Mouse (Mus musculus) thymus, postnatal 4 days (tissue): ENCODE measurements around the gene Ubxn6.
"Not testable (repeated sequence)": the region's sequence is repeated elsewhere in the genome, so short reads cannot be mapped to it uniquely, and the experiment has no call there.

Source experiments
- DNase-seq: peaks from one replicate; pipeline ENCODE4 v3.0.0; 2021

The Ubxn6 gene

DNA sequence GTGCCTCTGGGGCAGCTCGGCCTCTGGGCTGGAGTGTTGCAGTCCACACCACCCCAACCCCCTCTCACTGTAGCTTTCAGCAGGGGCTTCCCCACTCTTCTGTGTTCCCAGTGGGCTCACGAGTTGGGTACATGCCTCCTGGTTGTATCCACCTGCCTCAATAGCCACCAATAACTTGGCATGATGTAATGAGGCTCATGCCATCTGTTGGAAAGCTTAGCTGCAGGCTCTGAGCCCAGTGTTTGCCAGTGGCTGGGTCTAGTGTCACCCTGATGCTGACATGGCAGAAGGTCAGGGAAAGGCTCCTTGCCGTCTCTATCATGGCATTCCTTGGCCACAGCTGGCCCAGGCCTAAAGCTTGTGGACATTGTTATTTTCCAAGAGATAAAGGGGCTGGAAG lies 26.0 kb upstream of the Ubxn6 start:
- no peak for DNase-seq

DNA sequence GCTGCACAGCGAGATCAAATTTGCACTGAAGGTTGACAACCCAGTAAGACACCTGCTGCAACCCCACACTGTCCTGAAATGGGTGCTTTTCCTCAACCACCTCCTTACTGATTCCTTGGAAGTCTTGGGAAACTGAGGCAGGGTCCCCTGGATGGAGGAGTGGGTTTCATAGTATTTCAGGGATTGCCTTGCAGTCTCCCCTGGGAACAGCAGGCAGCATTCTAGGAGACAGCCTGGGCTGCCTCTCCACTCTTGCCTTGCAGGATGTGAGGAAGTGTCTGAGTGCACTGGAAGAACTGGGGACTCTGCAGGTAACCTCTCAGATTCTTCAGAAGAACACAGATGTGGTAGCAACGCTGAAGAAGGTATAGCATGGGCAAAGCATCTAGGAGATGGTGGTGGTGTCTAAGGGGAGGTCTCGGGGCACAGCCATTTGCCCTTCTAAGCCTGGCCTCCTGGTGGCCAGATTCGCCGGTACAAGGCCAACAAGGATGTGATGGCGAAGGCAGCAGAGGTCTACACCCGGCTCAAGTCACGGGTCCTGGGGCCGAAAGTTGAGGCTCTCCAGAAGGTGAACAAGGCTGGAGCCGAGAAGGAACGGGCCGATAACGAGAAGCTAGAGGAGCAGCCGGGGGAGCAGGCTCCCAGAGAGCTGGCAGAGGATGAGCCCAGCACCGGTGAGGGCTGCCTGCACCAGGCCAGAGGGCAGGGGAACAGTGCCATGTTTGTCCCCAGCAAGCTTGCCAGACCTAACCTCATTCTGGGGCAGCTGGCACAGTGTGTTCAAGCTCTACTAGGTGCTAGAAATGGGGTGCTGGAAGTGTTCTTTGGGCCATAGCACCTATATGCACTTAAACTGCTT lies 24.1 kb upstream of the Ubxn6 start:
- peak; percentile 42 for DNase-seq

DNA sequence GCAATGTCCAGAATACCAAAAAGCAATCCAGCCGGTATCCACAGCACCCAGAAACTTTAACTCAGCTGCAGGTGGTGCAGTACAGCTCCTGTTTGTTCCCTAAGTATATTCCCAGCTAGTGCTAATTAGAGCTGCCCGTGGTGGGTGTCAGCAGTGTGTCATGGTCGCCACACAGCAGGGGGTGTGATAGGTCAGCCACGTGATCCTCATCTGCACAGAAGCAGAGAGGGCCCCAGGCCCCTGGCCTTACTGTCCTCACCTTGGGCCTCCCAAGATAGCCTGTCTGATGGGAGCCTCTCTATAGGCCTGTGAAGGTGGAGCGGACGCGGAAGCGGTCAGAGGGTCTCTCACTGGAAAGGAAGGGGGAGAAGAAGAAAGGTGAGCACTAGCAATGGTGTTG lies 23.4 kb upstream of the Ubxn6 start:
- no peak for DNase-seq

DNA sequence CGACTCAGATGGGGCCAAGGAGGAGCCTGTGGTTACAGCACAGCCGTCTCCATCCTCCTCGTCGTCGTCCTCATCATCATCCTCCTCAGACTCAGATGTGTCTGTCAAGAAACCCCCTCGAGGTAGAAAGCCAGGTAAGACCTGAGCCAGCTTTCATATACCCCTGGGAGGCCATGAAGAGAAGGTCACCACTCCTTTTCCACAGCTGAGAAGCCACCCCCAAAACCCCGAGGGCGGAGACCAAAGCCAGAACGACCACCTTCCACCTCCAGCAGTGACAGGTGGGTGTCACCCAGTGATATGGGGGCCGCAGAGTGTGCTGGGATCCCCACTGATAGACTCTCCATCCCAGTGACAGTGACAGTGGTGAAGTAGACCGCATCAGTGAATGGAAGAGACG lies 22.1 kb upstream of the Ubxn6 start:
- no peak for DNase-seq

DNA sequence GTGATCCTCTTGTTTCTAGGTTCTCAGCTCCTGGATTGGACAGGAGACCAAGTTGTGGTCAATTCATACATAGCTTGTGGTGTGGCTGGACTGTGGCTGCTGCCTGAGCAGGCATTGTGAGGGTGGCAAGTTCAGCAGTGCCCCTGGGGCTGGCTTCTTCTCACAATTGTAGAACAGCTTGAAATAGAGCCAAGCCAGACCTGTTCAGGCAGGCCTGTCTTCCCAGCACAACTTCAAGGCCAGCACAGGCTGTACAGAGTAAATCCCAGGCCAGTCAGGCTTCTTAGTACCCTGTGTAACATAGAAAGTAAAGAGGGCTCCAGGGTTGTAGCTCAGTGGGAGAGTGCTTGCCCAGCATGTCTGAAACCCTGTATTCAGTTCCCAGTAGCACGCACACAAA lies 18.0 kb upstream of the Ubxn6 start:
- DNase-seq, result no peak

DNA sequence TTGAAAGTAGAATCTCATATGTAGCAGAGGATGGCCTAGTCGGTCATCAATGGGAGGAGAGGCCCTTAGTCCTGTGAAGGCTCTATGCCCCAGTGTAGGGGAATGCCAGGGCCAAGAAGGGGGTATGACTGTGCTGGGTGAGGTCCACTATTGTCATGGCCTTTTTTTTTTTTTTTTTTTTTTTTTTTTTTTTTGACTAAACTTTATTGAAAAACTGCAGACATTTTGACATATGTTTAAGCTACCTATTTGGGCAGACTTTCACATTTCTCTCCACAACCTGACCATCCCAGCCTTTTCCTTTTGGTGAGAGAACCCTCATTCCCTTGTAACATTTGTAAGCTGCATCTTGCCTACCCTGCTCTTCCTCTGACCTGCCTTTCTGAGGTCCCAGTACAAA lies 17.5 kb upstream of the Ubxn6 start:
- no peak for DNase-seq

DNA sequence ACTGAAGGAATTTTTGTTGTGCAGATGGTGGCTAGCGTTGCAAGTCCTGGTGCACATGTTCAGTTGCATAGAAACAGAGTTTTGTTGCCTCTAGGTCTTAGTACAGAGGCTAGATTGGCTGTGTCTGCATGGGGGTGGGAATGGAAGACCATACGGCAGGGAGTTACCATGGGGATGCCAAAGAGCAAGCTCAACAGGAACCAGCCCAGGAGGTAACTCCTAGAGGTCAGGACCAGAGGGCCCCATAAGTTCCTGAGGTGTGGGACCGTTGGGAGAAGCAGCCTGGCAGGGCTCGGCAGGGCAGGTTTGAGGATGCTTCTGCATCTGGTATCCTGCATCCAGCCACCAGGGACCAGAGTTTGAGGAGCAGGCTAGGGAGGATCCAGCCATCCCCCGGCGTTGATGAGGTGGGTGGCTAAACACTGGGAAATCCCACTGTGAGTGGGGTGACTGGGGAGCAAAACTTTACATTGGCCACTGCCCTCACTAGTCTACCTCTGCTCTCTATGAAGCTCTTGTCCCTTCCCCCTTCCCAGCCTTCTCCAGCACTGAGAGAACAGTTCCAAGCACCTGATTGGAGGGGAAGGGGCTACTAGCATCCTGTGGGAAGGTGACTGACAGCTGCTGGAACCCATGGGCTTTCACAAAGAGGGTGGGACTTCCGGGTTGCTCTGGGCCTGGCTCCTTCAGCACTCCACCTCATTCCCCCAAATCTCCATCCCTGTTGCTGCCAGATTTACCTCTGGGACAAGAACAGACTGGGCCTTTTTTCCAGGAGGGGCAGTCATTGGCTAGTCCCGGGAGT lies 6.2 kb upstream of the Ubxn6 start:
- peak; percentile 34 for DNase-seq

DNA sequence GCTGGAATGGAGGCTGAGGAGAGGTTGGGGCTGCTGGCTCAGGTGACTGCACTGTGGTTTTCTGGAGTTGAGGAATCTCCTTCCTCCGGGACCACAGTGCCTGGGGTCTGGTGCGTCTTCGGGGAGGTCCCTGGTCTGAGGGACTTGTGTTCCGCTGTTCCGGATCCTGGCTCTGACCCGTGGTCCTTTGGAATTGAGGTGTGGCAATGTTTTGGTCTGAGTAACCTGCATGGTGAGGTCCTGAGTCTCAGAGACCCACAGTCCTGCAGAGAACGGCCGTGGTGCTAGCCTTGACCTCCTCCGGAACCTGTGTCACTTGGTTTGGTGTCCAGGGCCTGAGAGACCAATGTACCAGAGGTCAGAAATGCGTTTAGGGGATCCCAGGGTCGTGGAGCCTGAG lies 5.1 kb upstream of the Ubxn6 start:
- DNase-seq, result no peak

DNA sequence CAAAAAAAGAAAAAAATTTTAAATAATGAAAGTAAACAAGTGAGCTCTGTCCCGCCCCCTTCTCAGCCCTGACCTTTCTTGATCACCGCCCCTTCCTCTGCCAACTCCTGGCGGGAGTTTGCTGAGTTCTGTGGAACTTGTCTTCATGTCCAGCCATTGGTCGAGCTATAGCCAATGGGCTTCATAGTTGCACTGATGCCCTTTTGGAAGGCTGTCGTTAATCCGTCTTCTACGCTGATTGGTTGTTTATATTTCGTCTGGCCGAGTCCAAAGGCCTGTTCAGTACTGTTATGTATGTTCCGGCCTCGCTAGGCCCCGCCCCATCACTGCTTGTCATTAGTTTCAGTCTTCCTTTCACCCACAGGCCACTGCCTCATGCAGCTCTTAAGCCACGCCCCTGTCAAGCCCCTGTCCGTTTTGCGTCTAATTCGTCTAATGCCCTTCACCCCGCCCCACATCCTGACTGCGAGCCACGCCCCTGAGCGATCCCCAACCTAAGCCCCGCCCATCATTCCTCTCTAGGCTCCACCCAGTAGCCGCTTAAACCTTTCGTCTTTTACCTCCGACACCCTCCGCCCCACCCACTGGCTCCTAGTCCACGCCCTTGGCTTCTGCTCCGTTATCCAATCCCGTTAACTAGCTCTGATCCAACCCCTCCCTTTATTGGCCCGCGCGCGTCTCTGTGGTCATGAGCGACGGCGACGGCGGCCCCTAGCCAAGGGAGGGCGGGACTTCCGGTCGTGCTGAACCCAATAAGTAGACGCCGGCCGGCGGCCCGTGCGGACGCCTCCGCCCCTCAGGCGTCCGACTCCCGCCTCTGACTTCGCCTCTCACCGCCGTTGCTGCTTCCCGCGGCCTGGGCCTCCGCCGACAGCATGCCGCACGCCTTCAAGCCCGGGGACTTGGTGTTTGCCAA lies 4.3 kb upstream of the Ubxn6 start, which contains the start of gene Hdgfl2:
Gene Hdgfl2 (plus strand): TSS at position 755 of the 916 bp plus-strand sequence.
- peak; percentile 99 for DNase-seq

DNA sequence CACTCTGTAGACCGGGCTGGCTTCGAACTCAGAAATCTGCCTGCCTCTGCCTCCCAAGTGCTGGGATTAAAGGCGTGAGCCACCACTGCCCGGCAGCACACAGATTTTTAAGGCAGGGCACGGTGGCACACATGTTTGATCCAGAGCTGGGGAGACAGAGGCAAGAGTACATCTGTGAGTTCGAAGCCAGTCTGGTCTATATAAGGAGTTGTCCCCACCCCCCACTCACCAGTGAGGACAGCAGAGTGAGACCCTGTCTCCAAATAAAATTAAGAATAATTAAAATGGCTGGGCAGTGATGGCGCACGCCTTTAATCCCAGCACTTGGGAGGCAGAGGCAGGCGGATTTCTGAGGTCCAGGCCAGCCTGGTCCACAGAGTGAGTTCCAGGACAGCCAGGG lies 3.5 kb upstream of the Ubxn6 start:
- DNase-seq, result peak; percentile 27

DNA sequence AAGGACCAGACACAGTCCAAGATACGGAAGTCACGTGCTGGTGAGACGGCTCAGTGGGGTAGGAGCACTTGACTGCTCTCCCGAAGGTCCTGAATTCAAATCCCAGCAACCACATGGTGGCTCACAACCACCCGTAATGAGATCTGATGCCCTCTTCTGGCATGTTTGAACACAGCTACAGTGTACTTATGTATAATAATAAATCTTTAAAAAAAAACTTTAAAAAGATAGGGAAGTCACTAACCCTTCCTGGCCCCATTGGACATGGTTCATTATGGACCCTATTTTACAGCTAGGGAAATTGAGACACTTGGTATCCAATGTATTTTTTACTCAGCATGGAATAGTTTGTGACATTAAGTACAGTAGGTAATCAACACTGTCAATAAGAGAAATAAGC lies 2.7 kb upstream of the Ubxn6 start:
- no peak for DNase-seq

DNA sequence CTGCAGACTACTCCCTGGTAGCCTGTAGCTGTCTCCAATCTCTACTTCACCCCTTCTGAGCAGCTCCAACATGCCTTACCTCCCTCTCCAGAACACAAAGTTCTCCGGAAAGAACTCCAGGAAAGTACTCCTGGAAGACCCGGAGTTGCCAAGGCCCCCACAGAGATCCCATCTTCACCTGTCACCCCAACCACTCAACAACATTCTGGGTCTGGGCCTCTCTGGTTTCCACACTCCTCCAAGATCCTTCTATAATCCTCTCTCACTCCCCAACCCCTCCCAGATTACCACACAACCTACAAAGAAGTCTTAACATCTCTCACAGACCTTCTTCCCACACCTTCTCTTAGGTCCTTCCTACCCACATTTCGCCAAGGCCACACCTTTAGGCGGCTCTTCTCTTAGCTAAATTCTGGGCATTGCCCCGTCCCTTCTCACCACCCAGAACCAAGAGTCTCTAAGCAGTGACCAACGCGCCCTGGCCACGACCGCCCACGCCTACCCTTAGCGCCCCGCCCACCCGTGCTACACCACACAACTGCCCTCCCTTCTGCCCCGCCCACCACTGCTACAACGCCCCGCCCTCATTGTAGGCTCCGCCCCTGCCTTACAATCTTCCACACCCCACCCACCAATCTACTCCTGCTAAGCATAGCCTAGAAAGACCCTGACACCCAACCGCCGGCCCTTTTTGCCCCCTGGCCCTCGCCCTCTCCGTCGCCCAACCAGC lies 566 bp downstream of the Ubxn6 start:
- peak; percentile 90 for DNase-seq

DNA sequence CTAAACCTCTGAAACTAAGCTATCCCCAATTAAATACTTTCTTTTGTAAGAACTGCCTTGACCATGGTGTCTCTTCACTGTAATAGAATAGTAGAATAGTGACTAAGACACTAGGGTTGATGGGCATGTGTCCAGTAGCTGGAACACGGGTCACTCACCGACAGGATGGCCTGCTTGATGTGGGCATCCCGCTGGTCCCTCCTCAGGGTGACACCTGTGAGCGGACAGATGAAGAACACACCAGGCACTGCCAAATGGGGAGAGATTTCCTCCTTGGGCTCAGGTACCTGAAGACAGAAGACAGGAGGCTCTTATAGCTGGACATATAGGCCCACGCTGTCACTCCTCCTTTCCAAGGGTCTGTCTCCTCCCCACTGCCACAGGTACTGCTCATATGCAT lies 2.6 kb downstream of the Ubxn6 start:
- no peak for DNase-seq

DNA sequence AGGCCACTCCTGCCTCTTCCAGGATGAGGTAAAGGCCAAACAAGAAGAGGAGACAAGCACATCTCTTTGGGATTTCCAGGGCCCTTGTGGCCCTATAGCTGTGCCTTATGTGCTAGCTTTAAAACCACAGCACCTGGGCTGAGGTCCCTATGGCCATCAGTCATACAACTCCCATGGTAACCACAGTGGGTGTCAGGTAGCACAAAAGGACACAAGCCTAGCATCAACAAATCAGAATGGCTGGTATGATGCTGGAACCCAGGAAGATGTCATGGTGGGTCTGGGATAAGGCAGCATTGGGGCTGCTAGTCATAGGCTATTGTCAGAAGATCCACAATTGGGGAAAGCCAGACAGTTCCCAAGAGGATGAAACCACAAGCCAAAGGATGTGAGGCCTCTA lies 3.7 kb downstream of the Ubxn6 start:
- no peak for DNase-seq

DNA sequence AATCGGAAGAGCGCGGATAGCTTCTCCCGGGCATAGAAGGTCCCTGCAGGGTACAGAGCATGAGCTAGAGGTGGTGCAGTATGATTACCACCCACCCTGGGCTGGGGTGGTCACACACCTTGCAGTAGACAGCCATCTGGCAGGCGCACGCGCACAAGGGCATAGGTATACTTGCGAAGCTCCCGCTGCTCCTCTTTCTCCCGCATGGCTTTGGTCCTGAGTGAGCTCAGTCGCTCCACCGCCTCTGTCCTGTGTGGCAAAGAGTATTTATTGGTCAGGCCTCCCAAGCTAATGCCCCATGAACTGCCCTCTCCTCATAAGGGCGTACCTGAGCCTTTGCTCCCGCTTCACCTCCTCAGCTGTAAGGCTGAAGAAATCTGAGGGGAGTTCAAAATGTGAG lies 5.8 kb downstream of the Ubxn6 start:
- no peak for DNase-seq

DNA sequence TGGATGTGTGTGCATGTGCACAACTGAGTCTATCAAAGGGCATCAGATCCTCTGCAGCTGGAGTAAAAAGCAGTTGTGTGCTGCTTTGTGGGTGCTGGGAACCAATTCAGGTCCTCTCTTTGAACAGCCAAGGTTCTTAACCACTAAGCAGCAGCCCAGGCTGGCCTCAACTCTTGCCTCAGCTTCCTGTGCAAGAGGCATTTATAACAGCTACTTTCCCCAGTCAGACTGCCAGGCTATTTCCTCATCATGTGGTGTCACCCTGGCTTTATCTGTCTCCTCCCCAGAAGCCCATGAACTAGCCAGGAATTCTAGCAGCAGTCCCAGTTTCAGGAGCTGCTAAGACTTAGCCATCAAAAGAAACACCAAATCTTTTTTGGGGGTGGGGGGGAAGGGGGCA lies 8.4 kb downstream of the Ubxn6 start:
- no peak for DNase-seq

DNA sequence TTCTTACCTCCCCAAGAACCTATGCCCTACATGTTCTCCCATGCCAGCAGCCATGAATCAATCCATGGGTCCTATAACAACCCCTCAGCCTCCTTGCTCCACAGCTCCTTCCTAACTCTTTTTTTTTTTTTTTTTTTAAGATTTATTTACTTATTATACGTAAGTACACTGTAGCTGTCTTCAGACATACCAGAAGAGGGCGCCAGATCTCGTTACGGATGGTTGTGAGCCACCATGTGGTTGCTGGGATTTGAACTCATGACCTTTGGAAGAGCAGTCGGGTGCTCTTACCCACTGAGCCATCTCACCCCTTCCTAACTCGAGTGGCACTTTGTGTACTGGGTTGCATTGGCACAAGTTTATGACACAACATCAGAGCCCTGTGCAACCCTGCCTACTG lies 9.1 kb downstream of the Ubxn6 start:
- DNase-seq, result not testable (repeated sequence)

DNA sequence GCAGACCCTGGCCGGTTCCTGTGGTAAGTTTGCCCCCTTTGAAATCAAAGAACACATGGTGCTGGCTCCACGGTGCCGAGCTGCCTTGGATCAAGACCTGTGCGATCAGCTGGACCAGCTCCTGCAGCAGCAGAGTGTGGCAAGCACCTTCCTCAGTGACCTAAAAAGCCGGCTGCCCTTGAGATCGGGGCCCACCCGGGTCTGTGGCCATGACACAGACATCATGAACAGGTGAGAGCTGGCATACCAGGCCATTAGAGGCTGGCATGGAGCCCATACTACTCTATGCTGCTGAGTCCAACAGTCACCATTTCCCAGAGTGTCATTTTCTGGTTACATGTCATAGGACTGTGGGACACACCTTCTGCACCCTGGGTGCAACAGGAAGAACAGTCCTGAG lies 12.7 kb downstream of the Ubxn6 start:
- no peak for DNase-seq

DNA sequence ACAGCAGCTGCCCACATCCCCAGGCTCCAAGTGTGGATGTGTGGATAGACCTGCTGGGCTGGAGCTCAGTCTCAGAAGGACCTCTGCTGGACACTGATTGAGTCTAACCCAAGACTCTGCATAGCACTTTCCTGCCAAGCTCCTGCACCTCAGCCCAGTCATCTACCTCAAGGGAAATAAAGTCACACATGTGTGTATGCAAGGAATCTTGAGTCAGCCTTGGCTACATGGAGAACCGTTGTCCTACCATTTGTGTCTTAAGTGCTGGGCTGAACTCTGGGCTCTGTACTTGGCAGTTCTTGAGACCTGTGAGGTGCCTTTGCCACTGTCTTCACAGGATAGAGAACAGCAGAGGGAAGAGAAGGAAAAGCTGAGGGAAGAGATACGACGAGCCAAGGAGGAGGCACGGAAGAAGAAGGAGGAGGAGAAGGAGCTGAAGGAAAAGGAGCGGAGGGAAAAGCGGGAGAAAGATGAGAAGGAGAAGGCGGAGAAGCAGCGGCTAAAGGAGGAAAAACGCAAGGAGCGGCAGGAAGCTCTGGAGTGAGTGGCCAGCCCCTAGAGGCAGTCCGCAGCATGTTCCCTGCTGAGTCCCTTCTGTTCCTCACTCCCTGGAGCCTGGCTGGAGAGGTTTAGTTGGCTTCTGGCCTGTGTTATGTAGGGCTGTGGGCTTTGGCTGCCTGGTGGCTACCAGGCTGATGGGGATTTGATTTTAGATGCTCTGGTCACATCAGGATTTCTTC lies 17.3 kb downstream of the Ubxn6 start:
- no peak for DNase-seq

DNA sequence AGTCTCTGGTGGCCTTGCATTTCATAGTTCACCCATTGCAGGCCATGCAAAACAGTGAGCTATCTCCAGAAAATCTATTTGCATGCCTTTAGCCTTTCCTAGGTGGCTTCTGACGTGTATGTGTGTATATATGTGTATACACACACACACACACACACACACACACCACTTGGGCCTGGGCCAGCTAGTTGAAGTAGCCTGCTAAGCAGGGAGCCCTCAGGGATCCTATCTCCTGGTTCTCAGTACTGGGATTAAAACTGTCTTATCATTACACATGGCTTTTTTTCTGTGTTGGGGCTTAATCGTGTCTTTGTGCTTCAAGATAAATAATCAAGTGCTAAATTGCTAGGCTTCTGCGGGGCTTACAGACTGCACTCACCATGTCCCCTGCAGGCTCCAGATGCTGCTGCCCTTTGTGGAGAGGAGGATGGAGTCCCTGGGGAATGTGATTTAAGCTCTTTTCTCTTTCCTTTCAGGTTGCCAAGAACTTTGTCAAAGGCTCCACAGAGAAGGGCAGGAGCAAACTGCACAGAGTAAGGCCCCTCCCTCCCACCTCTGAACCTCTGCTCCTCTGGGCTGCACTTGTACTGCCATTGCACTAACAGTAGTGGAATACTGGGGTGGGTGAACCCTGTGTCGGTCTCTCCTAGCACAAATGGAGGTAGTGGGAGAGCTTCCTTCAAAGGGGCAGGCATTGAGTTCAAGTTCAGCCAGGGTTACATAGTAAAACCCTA lies 18.7 kb downstream of the Ubxn6 start:
- DNase-seq, result no peak

DNA sequence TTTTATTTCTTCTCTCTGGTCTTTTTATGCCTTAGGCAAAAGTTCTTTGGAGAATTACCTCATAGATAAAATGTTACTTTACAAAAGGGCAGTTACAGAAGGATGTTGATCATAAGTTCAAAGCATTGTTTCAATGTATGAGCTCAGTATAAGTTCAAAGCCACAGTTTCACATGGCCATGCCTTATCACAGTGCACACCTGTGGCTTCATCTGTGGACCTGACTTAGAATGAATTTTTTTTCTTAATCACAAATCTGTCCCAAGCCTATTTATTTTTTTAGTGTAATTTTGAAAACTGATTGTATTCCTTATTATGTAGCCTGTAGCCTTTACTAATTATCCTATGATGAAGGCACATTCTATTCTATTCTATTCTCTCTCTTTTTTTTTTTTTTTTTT lies 19.9 kb downstream of the Ubxn6 start:
- no peak for DNase-seq
